Mouse (Mus musculus): ENCODE data around the gene Cnbd2.

The Cnbd2 gene

GRCm38 (mm10) chr2:156312297-156312897 lies at the start of gene Cnbd2, which contains the start of gene Scand1:
TSS of gene Cnbd2 (plus strand) at chr2:156312299.
TSS of gene Scand1 (minus strand) at chr2:156312704.
- DNase-seq (ENCODE audit: low spot score) = peak; percentile 91

- no peak for DNase-seq (ENCODE audit: low spot score)
Observed at GRCm38 (mm10) chr2:156263204-156263893, 48.8 kb upstream of the Cnbd2 start.

- DNase-seq (ENCODE audit: low spot score) = no peak
Observed at GRCm38 (mm10) chr2:156267636-156268035, 44.5 kb upstream of the Cnbd2 start.

GRCm38 (mm10) chr2:156272553-156272952 lies 39.5 kb upstream of the Cnbd2 start:
- DNase-seq (ENCODE audit: low spot score) = no peak

GRCm38 (mm10) chr2:156278226-156279017 lies 33.7 kb upstream of the Cnbd2 start:
- peak; percentile 90 for DNase-seq (ENCODE audit: low spot score)

- no peak for DNase-seq (ENCODE audit: low spot score)
Observed at GRCm38 (mm10) chr2:156281227-156281626, 30.9 kb upstream of the Cnbd2 start.

- no peak for DNase-seq (ENCODE audit: low spot score)
Observed at GRCm38 (mm10) chr2:156285161-156285560, 26.9 kb upstream of the Cnbd2 start.

- DNase-seq (ENCODE audit: low spot score) = no peak
Observed at GRCm38 (mm10) chr2:156286733-156287132, 25.4 kb upstream of the Cnbd2 start.

GRCm38 (mm10) chr2:156288222-156288621 lies 23.9 kb upstream of the Cnbd2 start:
- DNase-seq (ENCODE audit: low spot score) = no peak

- DNase-seq (ENCODE audit: low spot score) = no peak
Observed at GRCm38 (mm10) chr2:156289552-156290160, 22.4 kb upstream of the Cnbd2 start.

- no peak for DNase-seq (ENCODE audit: low spot score)
Observed at GRCm38 (mm10) chr2:156291998-156292397, 20.1 kb upstream of the Cnbd2 start.

GRCm38 (mm10) chr2:156295601-156296063 lies 16.5 kb upstream of the Cnbd2 start:
- DNase-seq (ENCODE audit: low spot score) = no peak

- no peak for DNase-seq (ENCODE audit: low spot score)
Observed at GRCm38 (mm10) chr2:156296190-156296589, 15.9 kb upstream of the Cnbd2 start.

GRCm38 (mm10) chr2:156297653-156298052 lies 14.4 kb upstream of the Cnbd2 start:
- DNase-seq (ENCODE audit: low spot score) = no peak

GRCm38 (mm10) chr2:156298458-156298857 lies 13.6 kb upstream of the Cnbd2 start:
- DNase-seq (ENCODE audit: low spot score) = no peak

GRCm38 (mm10) chr2:156302063-156302462 lies 10.0 kb upstream of the Cnbd2 start:
- no peak for DNase-seq (ENCODE audit: low spot score)

GRCm38 (mm10) chr2:156304351-156304750 lies 7.7 kb upstream of the Cnbd2 start:
- no peak for DNase-seq (ENCODE audit: low spot score)

- DNase-seq (ENCODE audit: low spot score) = peak; percentile 56
Observed at GRCm38 (mm10) chr2:156305818-156306217, 6.3 kb upstream of the Cnbd2 start.

- peak; percentile 39 for DNase-seq (ENCODE audit: low spot score)
Observed at GRCm38 (mm10) chr2:156307261-156307660, 4.8 kb upstream of the Cnbd2 start.

- no peak for DNase-seq (ENCODE audit: low spot score)
Observed at GRCm38 (mm10) chr2:156309948-156310347, 2.2 kb upstream of the Cnbd2 start.

GRCm38 (mm10) chr2:156310455-156310854 lies 1.6 kb upstream of the Cnbd2 start:
- no peak for DNase-seq (ENCODE audit: low spot score)

GRCm38 (mm10) chr2:156310945-156311344 lies 1.2 kb upstream of the Cnbd2 start:
- no peak for DNase-seq (ENCODE audit: low spot score)

Measured in embryo, embryonic 10 days (tissue).